Mouse (Mus musculus) forelimb bud, embryonic 11.5 days (tissue): ENCODE results near the gene Anapc1.
A peak's percentile ranks its signal among the peaks of the same experiment; 100 is the strongest.

Experiments used
- DNase-seq: peaks from one replicate; pipeline ENCODE4 v3.0.0-alpha.2; 2012; ENCODE audit warnings: low read depth, low spot score

Anapc1 gene

GRCm38 (mm10) chr2:128686921-128687557 lies at the start of gene Anapc1:
Gene Anapc1, minus strand, starts transcription at chr2:128687391.
- peak; percentile 93 for DNase-seq

- no peak for DNase-seq
Measured at GRCm38 (mm10) chr2:128735089-128735488, 47.9 kb upstream of the Anapc1 start.

- no peak for DNase-seq
Measured at GRCm38 (mm10) chr2:128731951-128732350, 44.8 kb upstream of the Anapc1 start.

- DNase-seq, result no peak
Measured at GRCm38 (mm10) chr2:128731514-128731913, 44.3 kb upstream of the Anapc1 start.

GRCm38 (mm10) chr2:128729141-128729540 lies 42.0 kb upstream of the Anapc1 start:
- peak; percentile 57 for DNase-seq

- no peak for DNase-seq
Measured at GRCm38 (mm10) chr2:128728066-128728465, 40.9 kb upstream of the Anapc1 start.

- no peak for DNase-seq
Measured at GRCm38 (mm10) chr2:128727552-128727951, 40.4 kb upstream of the Anapc1 start.

GRCm38 (mm10) chr2:128726626-128727025 lies 39.4 kb upstream of the Anapc1 start:
- no peak for DNase-seq

GRCm38 (mm10) chr2:128726067-128726466 lies 38.9 kb upstream of the Anapc1 start:
- no peak for DNase-seq

- DNase-seq, result no peak
Measured at GRCm38 (mm10) chr2:128722106-128722710, 35.0 kb upstream of the Anapc1 start.

GRCm38 (mm10) chr2:128719380-128719779 lies 32.2 kb upstream of the Anapc1 start:
- no peak for DNase-seq

- no peak for DNase-seq
Measured at GRCm38 (mm10) chr2:128715979-128716378, 28.8 kb upstream of the Anapc1 start.

GRCm38 (mm10) chr2:128714724-128715241 lies 27.6 kb upstream of the Anapc1 start:
- peak; percentile 64 for DNase-seq

GRCm38 (mm10) chr2:128713548-128714003 lies 26.4 kb upstream of the Anapc1 start:
- peak; percentile 99 for DNase-seq

GRCm38 (mm10) chr2:128712940-128713339 lies 25.7 kb upstream of the Anapc1 start:
- peak; percentile 76 for DNase-seq

GRCm38 (mm10) chr2:128710609-128711008 lies 23.4 kb upstream of the Anapc1 start:
- DNase-seq, result no peak

- peak; percentile 76 for DNase-seq
Measured at GRCm38 (mm10) chr2:128709264-128709663, 22.1 kb upstream of the Anapc1 start.

GRCm38 (mm10) chr2:128704474-128704873 lies 17.3 kb upstream of the Anapc1 start:
- DNase-seq, result no peak

GRCm38 (mm10) chr2:128699201-128699885 lies 12.2 kb upstream of the Anapc1 start:
- DNase-seq, result peak; percentile 66

- peak; percentile 92 for DNase-seq
Measured at GRCm38 (mm10) chr2:128698693-128699181, 11.5 kb upstream of the Anapc1 start, which contains the start of gene Mertk. Gene Mertk, plus strand, starts transcription at chr2:128698956.

- peak; percentile 90 for DNase-seq
Measured at GRCm38 (mm10) chr2:128698140-128698692, 11.0 kb upstream of the Anapc1 start.

GRCm38 (mm10) chr2:128697566-128697965 lies 10.4 kb upstream of the Anapc1 start:
- no peak for DNase-seq
